Mouse (Mus musculus) E14TG2a.4 (cell line): ENCODE measurements around the gene Pax6.

Experiments
- CTCF ChIP-seq: conservative IDR thresholded peaks from 2 replicates; pipeline ENCODE4 v1.5.1; 2014; ENCODE audit warnings: low read length
- NANOG ChIP-seq: IDR thresholded peaks from 2 replicates; pipeline ENCODE4 v1.6.1; 2014; ENCODE audit warnings: borderline replicate concordance, low read length, mixed read lengths
- POU5F1 ChIP-seq: IDR thresholded peaks from 2 replicates; pipeline ENCODE4 v1.6.1; 2014; ENCODE audit warnings: low read length, borderline replicate concordance

GRCm38 (mm10) chr2:105715409-105716115 is 46.9 kb downstream of the Pax6 start:
- TF ChIP-seq CTCF (no peak), POU5F1 (no peak), NANOG (no peak)
